Mouse (Mus musculus): ENCODE measurements around the gene Gpatch2. TPM values are rescaled to one million over a fixed set of nuclear protein-coding genes. Genes with fewer than 3 reads are reported as not detected.

Gene Gpatch2
- 10 to 100 TPM; 18.9 to 24.7 TPM for total RNA-seq (2021)
- long read RNA-seq, experiment 1, full-length matches to known transcripts, result 1 of 11 reads
- long read RNA-seq, experiment 1, partial matches to known transcripts, result 8 of 11 reads
- long read RNA-seq, experiment 1, other reads (novel, unspliced or antisense), result 2 of 11 reads
- long read RNA-seq, experiment 2, full-length matches to known transcripts, result 3 of 6 reads
- long read RNA-seq, experiment 2, partial matches to known transcripts, result 1 of 6 reads
- long read RNA-seq, experiment 2, other reads (novel, unspliced or antisense), result 2 of 6 reads

- DNase-seq, result peak; percentile 87
Measured at GRCm38 (mm10) chr1:187215181-187216116, at the start of gene Gpatch2, which contains the start of gene Spata17. Gpatch2 (plus strand) TSS chr1:187215508. Spata17 (minus strand) TSS chr1:187215465.

DNA sequence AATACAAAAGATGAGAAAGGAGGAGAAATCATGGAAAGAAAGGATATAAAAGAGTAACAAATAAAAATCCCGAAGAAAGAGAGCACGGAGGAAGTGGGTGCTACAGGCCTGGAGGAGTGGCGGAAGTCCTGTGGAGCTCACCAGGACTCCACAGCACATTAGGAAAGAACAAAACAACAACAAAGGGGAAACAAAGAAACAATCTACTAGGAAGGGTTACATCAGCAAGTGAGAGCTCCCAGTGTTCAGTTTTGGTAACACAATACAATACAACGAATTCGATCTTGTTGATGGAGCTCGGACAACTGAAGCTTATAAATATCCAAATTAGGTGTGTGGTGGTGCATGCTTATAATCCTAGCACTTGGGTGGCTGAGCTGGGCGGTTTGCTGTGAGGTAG is 45.7 kb upstream of the Gpatch2 start:
- no peak for DNase-seq

- no peak for DNase-seq
Measured at GRCm38 (mm10) chr1:187170361-187170760, 44.9 kb upstream of the Gpatch2 start.

GRCm38 (mm10) chr1:187175991-187176390 is 39.3 kb upstream of the Gpatch2 start:
- no peak for DNase-seq

DNA sequence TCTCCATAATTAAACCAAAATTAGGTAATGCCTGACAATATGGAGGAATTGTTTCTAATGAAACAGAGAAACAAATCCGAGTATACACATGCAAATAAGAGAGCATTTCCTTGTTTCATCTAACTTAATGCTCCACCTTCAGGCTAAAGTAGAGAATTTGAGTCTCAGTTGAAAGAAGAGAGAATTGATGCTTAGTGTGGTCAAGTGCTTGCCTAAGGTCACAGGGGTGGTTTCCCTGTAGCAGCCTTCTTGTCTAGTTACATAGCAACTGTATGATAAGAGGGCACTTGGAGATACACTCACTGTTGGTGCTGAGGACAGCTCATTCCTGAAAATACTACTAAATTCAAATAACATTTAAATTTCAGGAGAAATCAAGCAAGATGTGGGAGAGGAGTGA is 36.8 kb upstream of the Gpatch2 start:
- DNase-seq, result no peak

GRCm38 (mm10) chr1:187205506-187205905 is 9.8 kb upstream of the Gpatch2 start:
- no peak for DNase-seq

GRCm38 (mm10) chr1:187209496-187209895 is 5.8 kb upstream of the Gpatch2 start:
- no peak for DNase-seq

DNA sequence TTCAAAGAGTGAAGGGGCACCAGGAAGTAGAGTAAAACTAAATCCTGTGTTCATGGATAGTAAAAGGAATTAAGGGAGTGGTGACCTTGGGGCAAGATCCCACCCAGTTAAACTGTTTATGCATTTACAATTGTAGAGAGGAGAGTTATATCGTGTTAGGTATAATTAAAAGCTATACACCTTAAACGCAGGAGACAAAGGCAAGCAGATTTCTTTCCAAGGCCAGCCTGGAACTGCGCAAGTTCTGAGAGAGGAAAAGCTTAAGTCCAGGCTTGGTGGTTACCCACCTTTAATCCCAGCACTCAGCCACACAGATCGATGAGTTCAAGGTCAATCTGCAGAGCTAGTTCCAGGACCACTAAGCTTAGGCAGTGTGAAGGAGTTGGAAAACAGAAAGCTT is 4.6 kb upstream of the Gpatch2 start:
- no peak for DNase-seq

GRCm38 (mm10) chr1:187216620-187217410 is 1.5 kb downstream of the Gpatch2 start:
- no peak for DNase-seq

- DNase-seq, result no peak
Measured at GRCm38 (mm10) chr1:187220756-187221155, 5.4 kb downstream of the Gpatch2 start.

GRCm38 (mm10) chr1:187226328-187227025 is 11.2 kb downstream of the Gpatch2 start:
- no peak for DNase-seq

- DNase-seq, result no peak
Measured at GRCm38 (mm10) chr1:187228414-187229146, 13.3 kb downstream of the Gpatch2 start.

GRCm38 (mm10) chr1:187230255-187230654 is 14.9 kb downstream of the Gpatch2 start:
- no peak for DNase-seq

- DNase-seq, result no peak
Measured at GRCm38 (mm10) chr1:187232196-187232955, 17.1 kb downstream of the Gpatch2 start.

GRCm38 (mm10) chr1:187232996-187233615 is 17.8 kb downstream of the Gpatch2 start:
- DNase-seq, result no peak

- DNase-seq, result no peak
Measured at GRCm38 (mm10) chr1:187235161-187235560, 19.9 kb downstream of the Gpatch2 start.

- no peak for DNase-seq
Measured at GRCm38 (mm10) chr1:187236296-187236695, 21.0 kb downstream of the Gpatch2 start.

DNA sequence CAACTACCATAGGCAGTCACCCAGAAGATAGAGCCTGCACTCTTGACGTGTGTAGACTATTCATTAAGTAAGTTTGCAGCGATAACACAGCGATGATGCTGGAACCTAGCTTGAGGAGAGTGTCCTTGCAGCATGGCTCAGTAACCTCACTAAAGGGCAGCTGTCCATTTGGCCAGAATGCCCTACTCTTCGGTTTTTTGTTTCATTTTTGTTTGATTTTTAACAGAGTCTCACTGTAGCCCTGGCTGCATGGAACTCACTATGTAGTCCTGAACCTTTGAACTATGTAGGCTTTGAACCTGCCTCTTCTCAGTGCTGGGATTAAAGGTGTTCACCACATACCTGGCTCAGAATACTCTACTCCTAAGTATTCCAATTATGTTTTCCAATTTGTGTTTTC is 22.8 kb downstream of the Gpatch2 start:
- no peak for DNase-seq

GRCm38 (mm10) chr1:187240304-187240703 is 25.0 kb downstream of the Gpatch2 start:
- DNase-seq, result no peak

DNA sequence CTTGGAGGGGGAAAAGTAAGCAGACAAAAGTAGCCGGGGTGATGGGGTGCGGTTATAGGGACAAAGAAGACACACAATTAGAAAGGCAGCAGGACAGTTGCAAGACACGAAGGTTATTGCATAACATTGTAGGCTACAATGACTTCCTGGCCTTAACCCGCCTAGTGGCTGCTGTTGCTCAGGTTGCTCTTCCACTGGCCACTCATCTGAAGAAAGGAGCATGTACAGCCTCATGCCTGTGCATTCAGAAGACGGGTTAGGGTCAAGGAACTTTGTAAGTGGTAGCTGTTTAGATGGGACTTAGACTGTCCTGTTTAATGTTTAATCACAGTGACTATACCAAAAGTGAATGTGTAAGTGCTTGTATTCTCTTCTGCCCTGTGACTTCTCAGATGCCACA is 26.0 kb downstream of the Gpatch2 start:
- no peak for DNase-seq
